Mouse (Mus musculus) liver, adult 2 months (tissue): ENCODE results near the gene Kcna10.

Experiments used
- CTCF ChIP-seq: fragments of 200-500 bp; IDR thresholded peaks from 2 replicates; pipeline ENCODE4 v1.5.1; 2011; ENCODE audit warnings: low read depth, low read length, control low read depth
- POLR2A ChIP-seq: fragments of 200-500 bp; IDR thresholded peaks from 2 replicates; pipeline ENCODE4 v1.6.1; 2011; ENCODE audit warnings: low read length, control low read depth; ENCODE audit not compliant: insufficient read depth; ENCODE audit errors: extremely low read depth

DNA sequence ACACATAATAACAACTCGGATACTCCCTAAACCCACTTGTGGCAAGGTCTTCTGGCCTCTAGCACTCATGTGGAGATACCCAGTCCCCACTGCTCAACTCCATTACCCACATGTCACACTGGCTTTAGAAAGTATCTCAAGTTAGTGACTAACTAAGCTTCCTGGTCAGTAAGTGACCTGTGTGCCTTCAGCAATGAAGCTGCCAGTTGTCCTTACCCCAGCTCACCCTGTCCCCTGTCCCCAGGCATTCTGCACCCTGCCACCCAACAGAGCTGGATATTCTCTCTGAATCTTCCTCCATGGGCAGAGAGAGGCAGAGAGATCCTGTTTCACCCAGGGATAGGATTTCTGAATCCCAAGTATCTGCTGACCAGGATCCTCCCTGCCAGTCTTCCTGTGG lies at the start of gene Kcna10:
- TF ChIP-seq CTCF (no peak), POLR2A (no peak)
